Mouse (Mus musculus) hindbrain, embryonic 12.5 days (tissue): Measurements from ENCODE around the gene Serpinb2. TPM values are rescaled to one million over a fixed set of nuclear protein-coding genes. Genes with fewer than 3 reads are reported as not detected.

Experiments used
- ATAC-seq: fragments of 200-750 bp; cut with Nextera tagmentation; 2 replicates; pipeline ENCODE4 v1.8.0; 2017; ENCODE audit warnings: moderate TSS enrichment; ENCODE audit not compliant: low FRiP score
- H3K27ac ChIP-seq: fragments of 300-500 bp; sonication (generic); 2 replicates; pipeline ENCODE4 v1.5.1; 2016; ENCODE audit warnings: mild to moderate bottlenecking
- H3K27me3 ChIP-seq: fragments of 300-500 bp; sonication (generic); 2 replicates; pipeline ENCODE4 v1.6.1; 2016; ENCODE audit warnings: mild to moderate bottlenecking
- H3K36me3 ChIP-seq: fragments of 300-500 bp; sonication (generic); 2 replicates; pipeline ENCODE4 v1.6.1; 2016; ENCODE audit warnings: mild to moderate bottlenecking
- H3K4me1 ChIP-seq: fragments of 300-500 bp; sonication (generic); 2 replicates; pipeline ENCODE4 v1.6.1; 2016
- H3K4me2 ChIP-seq: fragments of 300-500 bp; sonication (generic); replicated peaks from 2 replicates; pipeline ENCODE4 v1.6.1; 2016; ENCODE audit warnings: mild to moderate bottlenecking
- H3K4me3 ChIP-seq: fragments of 300-500 bp; sonication (generic); 2 replicates; pipeline ENCODE4 v1.5.1; 2016; ENCODE audit warnings: mild to moderate bottlenecking
- H3K9ac ChIP-seq: fragments of 300-500 bp; sonication (generic); 2 replicates; pipeline ENCODE4 v1.6.1; 2016; ENCODE audit warnings: mild to moderate bottlenecking, moderate library complexity
- H3K9me3 ChIP-seq: fragments of 300-500 bp; sonication (generic); replicated peaks from 2 replicates; pipeline ENCODE4 v1.6.1; 2016; ENCODE audit warnings: mild to moderate bottlenecking
- WGBS: fragments of 180-500 bp; shearing (Covaris S2); methylation state at CpG from one replicate; pipeline ENCODE4 v1.1.7; 2016; 5-methylcytosine and 5-hydroxymethylcytosine counted together
- polyA plus RNA-seq: library from polyadenylated mRNA; unstranded; fragments of >200 nt; fragmentation: Nextera tagmentation; extraction: Ambion mirVana; gene quantifications from 2 replicates; pipeline ENCODE4 v1.2.1, GENCODE M21; 2016

Serpinb2 gene
- polyA plus RNA-seq: 0.16 TPM in 1 of 2 replicates, not detected in the other

DNA sequence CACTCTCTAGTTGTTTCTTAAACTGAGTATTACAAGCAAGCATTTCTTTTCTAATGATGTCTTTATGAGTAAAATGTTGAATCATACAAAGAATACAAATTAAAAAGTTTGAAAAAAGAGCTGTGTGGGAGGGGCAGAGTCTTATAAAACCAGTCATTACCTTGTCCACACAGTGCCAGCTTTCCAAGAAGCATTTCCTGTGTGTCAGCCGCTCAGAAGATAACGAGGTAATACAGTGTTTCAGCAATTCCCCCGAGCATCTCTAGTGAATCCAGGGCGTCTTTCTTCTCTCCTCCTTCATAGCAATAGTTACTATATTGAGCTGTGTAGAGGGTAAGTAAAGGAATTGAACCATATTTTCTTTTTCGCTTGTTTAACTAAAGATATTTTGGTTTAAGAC lies at the start of gene Serpinb2:
TSS of gene Serpinb2 (plus strand) at position 172 of the 400 bp plus-strand sequence.
- Histone ChIP-seq H3K4me2 (no peak within 1 kb of the TSS), H3K4me1 (no peaks in the 10 kb centered on the region), H3K4me3 (no peak within 1 kb of the TSS), H3K27me3 (no peaks in the 10 kb centered on the region), H3K9ac (no peak within 1 kb of the TSS), H3K27ac (no peak within 1 kb of the TSS), H3K36me3 (no peaks in the 10 kb centered on the region), H3K9me3 (no peaks in the 10 kb centered on the region)
- 72% methylated on average over 5 of the region's 5 CpGs for WGBS
- no peak for ATAC-seq

- Histone ChIP-seq H3K4me1 (no peaks in the 10 kb centered on the region), H3K4me3 (no peak overlapping the region), H3K9ac (no peak overlapping the region), H3K27ac (no peak overlapping the region), H3K4me2 (no peak overlapping the region), H3K36me3 (no peaks in the 10 kb centered on the region), H3K9me3 (no peaks in the 10 kb centered on the region), H3K27me3 (no peaks in the 10 kb centered on the region)
- ATAC-seq: no peak
These were observed 31.3 kb upstream of the Serpinb2 start for GRCm38 (mm10) chr1:107479909-107480308.

- Histone ChIP-seq H3K4me2 (peak overlapping the region; percentile 36), H3K9ac (no peak overlapping the region), H3K27ac (no peak overlapping the region), H3K27me3 (no peaks in the 10 kb centered on the region), H3K4me3 (no peak overlapping the region), H3K36me3 (no peaks in the 10 kb centered on the region), H3K9me3 (no peaks in the 10 kb centered on the region), H3K4me1 (no peaks in the 10 kb centered on the region)
- 33% methylated on average over 11 of the region's 11 CpGs for WGBS
- peak; percentile 50 for ATAC-seq
These were observed 29.8 kb upstream of the Serpinb2 start for GRCm38 (mm10) chr1:107481452-107481851.

DNA sequence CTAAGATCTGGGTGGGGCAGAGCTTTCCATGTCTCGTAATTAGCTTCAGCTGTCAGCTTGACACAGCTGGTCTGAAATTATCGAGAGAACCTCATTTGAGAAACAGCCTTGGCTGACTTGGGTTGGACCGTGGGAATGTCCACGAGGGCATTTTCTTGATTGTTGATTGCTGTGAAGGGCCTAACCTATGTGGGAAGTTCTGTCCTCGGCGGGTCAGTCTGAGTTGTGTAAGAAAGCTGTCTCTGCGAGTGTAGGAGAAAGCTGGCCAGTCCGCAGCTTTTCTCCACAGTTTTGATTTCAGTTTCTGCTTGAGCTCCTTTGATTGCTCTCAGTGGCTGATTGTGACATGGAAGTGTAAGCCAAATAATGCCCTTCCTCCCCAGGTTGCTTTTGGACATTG lies 21.6 kb upstream of the Serpinb2 start:
- no peaks in the 10 kb centered on the region for H3K9me3 ChIP-seq
- H3K4me3 ChIP-seq: no peak overlapping the region
- H3K4me1 ChIP-seq: no peaks in the 10 kb centered on the region
- 67% methylated on average over 8 of the region's 8 CpGs for WGBS
- H3K36me3 ChIP-seq: no peaks in the 10 kb centered on the region
- H3K27me3 ChIP-seq: no peaks in the 10 kb centered on the region
- H3K9ac ChIP-seq: no peak overlapping the region
- no peak for ATAC-seq
- H3K27ac ChIP-seq: no peak overlapping the region
- no peak overlapping the region for H3K4me2 ChIP-seq

GRCm38 (mm10) chr1:107496789-107497188 lies 14.4 kb upstream of the Serpinb2 start:
- no peak overlapping the region for H3K9ac ChIP-seq
- WGBS: 87% methylated on average over 2 of the region's 2 CpGs
- ATAC-seq: no peak

DNA sequence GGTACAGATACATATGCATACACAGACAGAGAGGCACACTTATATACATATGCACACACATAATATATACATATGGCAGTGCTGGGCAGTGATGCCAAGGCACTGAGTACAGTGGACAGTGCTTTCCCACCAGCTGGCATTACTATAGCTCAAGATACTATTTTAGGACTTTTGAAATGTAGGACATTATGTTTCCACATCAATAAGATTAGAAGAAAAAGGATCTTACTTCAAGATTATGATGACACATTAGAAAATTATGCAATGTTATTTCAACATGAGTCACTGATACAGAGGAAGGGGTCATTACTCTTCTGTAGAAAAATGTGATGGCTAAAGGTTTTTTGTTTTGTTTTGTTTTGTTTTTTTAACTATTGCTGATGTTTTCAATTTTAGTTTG lies 9.2 kb upstream of the Serpinb2 start:
- H3K36me3 ChIP-seq: no peaks in the 10 kb centered on the region
- no peak overlapping the region for H3K4me3 ChIP-seq
- H3K27me3 ChIP-seq: no peaks in the 10 kb centered on the region
- ATAC-seq: no peak
- H3K9ac ChIP-seq: no peak overlapping the region
- no peaks in the 10 kb centered on the region for H3K9me3 ChIP-seq
- no peaks in the 10 kb centered on the region for H3K4me1 ChIP-seq
- no peak overlapping the region for H3K27ac ChIP-seq
- no peak overlapping the region for H3K4me2 ChIP-seq

More at GRCm38 (mm10) chr1:107496789-107497188, 14.4 kb upstream of the Serpinb2 start:
- Histone ChIP-seq H3K4me1 (no peaks in the 10 kb centered on the region), H3K4me3 (no peak overlapping the region), H3K9me3 (no peaks in the 10 kb centered on the region), H3K4me2 (no peak overlapping the region), H3K27ac (no peak overlapping the region), H3K36me3 (no peaks in the 10 kb centered on the region), H3K27me3 (no peaks in the 10 kb centered on the region)

DNA sequence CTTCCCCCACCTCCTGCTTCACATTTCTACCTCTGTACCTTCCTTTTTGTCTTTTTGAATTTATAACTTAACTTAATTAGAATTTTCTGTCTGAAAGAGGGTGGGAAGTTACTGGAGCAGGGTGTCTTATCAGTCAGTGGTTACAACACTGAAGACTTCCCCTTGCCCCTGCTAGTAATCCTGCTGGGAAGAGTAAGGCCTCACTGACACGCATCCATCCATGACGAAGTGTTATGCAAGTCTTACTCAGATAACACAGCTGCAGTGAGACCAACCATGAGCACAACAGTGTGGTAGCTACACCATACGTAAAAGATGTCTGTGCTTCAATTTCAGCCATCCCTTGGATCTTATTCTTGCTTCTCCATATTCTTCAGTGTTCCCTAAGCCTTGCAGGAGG lies 7.9 kb upstream of the Serpinb2 start:
- H3K4me1 ChIP-seq: no peaks in the 10 kb centered on the region
- no peak overlapping the region for H3K27ac ChIP-seq
- no peaks in the 10 kb centered on the region for H3K27me3 ChIP-seq
- no peak overlapping the region for H3K4me3 ChIP-seq
- H3K36me3 ChIP-seq: no peaks in the 10 kb centered on the region
- no peaks in the 10 kb centered on the region for H3K9me3 ChIP-seq
- 79% methylated on average over 3 of the region's 3 CpGs for WGBS
- ATAC-seq: no peak
- H3K4me2 ChIP-seq: no peak overlapping the region
- H3K9ac ChIP-seq: no peak overlapping the region

GRCm38 (mm10) chr1:107505898-107506562 lies 5.2 kb upstream of the Serpinb2 start:
- ATAC-seq: no peak
- H3K9me3 ChIP-seq: no peaks in the 10 kb centered on the region
- WGBS: 88% methylated on average over 8 of the region's 8 CpGs
- H3K27ac ChIP-seq: no peak overlapping the region
- no peak overlapping the region for H3K4me2 ChIP-seq
- no peak overlapping the region for H3K4me3 ChIP-seq
- H3K36me3 ChIP-seq: no peaks in the 10 kb centered on the region
- H3K9ac ChIP-seq: no peak overlapping the region
- no peaks in the 10 kb centered on the region for H3K4me1 ChIP-seq
- H3K27me3 ChIP-seq: no peaks in the 10 kb centered on the region

- H3K9ac ChIP-seq: no peak overlapping the region
- 74% methylated on average over 2 of the region's 2 CpGs for WGBS
- no peaks in the 10 kb centered on the region for H3K9me3 ChIP-seq
- no peaks in the 10 kb centered on the region for H3K27me3 ChIP-seq
- no peaks in the 10 kb centered on the region for H3K36me3 ChIP-seq
- H3K4me1 ChIP-seq: no peaks in the 10 kb centered on the region
- H3K4me3 ChIP-seq: no peak overlapping the region
- no peak for ATAC-seq
- H3K27ac ChIP-seq: no peak overlapping the region
- H3K4me2 ChIP-seq: no peak overlapping the region
These were observed 1.2 kb downstream of the Serpinb2 start for GRCm38 (mm10) chr1:107512194-107513138.

DNA sequence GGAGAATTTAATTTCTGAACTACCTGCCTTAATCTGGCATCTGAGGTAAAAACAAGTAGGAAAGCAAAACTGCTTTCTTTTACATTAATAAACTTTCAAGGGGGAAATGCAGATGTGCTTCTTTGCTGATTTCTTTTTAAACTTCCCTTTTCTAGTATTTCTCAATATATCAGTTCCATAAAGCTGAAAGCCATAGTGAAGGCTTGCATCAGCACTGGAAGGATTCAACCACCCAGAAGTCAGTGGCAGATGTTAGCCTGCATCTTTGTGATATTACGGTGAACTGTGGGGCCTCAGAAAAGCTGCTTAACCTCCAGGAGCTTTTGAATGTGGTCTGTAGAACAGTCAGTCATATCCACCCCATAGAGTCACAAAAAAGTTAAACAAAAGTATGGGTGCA lies 2.3 kb downstream of the Serpinb2 start:
- H3K4me2 ChIP-seq: no peak overlapping the region

GRCm38 (mm10) chr1:107515839-107516498 lies 4.7 kb downstream of the Serpinb2 start:
- Histone ChIP-seq H3K4me2 (no peak overlapping the region), H3K4me1 (no peaks in the 10 kb centered on the region), H3K27me3 (no peaks in the 10 kb centered on the region), H3K27ac (no peak overlapping the region), H3K36me3 (no peaks in the 10 kb centered on the region), H3K9ac (no peak overlapping the region), H3K9me3 (no peaks in the 10 kb centered on the region), H3K4me3 (no peak overlapping the region)
- WGBS: 79% methylated on average over 2 of the region's 2 CpGs
- ATAC-seq: no peak

More for the DNA sequence above, 2.3 kb downstream of the Serpinb2 start:
- H3K4me1 ChIP-seq: no peaks in the 10 kb centered on the region
- H3K36me3 ChIP-seq: no peaks in the 10 kb centered on the region
- no peak overlapping the region for H3K4me3 ChIP-seq
- no peaks in the 10 kb centered on the region for H3K27me3 ChIP-seq
- H3K9ac ChIP-seq: no peak overlapping the region
- no peaks in the 10 kb centered on the region for H3K9me3 ChIP-seq
- WGBS: 97% methylated on average over 1 of the region's 1 CpGs
- no peak for ATAC-seq
- H3K27ac ChIP-seq: no peak overlapping the region

DNA sequence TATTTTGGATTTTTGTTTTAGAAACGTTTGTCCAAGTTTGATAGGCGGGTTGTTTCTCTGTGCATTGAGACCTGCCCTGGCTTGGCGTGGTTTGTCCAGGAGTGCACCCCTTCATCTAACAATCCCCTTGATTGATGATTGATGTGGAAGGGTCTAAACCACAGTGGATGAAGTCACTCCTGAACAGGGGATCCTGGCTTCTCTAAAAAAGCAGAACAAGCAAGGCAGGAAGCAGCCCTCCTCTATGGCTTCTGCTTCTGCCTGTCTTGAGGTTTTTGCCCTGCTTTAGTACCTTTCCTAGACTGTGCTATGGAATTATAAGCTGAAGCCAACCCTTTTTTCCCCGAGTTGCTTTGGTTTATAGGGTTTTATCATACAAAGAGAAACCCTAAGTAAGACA lies 14.4 kb downstream of the Serpinb2 start:
- H3K4me3 ChIP-seq: no peak overlapping the region
- 83% methylated on average over 4 of the region's 4 CpGs for WGBS
- no peaks in the 10 kb centered on the region for H3K9me3 ChIP-seq
- 0 out of 2 replicates have a peak, but pooled peaks cover 3% of the 10 kb centered on the region for H3K4me1 ChIP-seq
- no peak overlapping the region for H3K4me2 ChIP-seq
- ATAC-seq: no peak
- no peaks in the 10 kb centered on the region for H3K36me3 ChIP-seq
- no peak overlapping the region for H3K27ac ChIP-seq
- H3K9ac ChIP-seq: no peak overlapping the region
- H3K27me3 ChIP-seq: no peaks in the 10 kb centered on the region
